Mouse (Mus musculus) forebrain, embryonic 13.5 days (tissue): Measurements from ENCODE around the gene Prkar1a. TPM values are rescaled to one million over a fixed set of nuclear protein-coding genes. Genes with fewer than 3 reads are reported as not detected.

Experiments used
- ATAC-seq: fragments of 200-750 bp; cut with Nextera tagmentation; 2 replicates; pipeline ENCODE4 v1.8.0; 2017
- H3K27ac ChIP-seq: fragments of 300-500 bp; sonication (generic); 2 replicates; pipeline ENCODE4 v1.5.1; 2015; ENCODE audit warnings: inconsistent platforms, mild to moderate bottlenecking, moderate library complexity
- H3K27me3 ChIP-seq: fragments of 300-500 bp; sonication (generic); 2 replicates; pipeline ENCODE4 v1.6.1; 2015; ENCODE audit warnings: mild to moderate bottlenecking, inconsistent platforms
- H3K36me3 ChIP-seq: fragments of 300-500 bp; sonication (generic); 2 replicates; pipeline ENCODE4 v1.6.1; 2015; ENCODE audit warnings: mild to moderate bottlenecking, inconsistent platforms; ENCODE audit not compliant: poor library complexity, severe bottlenecking
- H3K4me1 ChIP-seq: fragments of 300-500 bp; sonication (generic); 2 replicates; pipeline ENCODE4 v1.6.1; 2015; ENCODE audit warnings: inconsistent platforms
- H3K4me2 ChIP-seq: fragments of 300-500 bp; sonication (generic); 2 replicates; pipeline ENCODE4 v1.6.1; 2015; ENCODE audit warnings: inconsistent platforms, mild to moderate bottlenecking, moderate library complexity
- H3K4me3 ChIP-seq: fragments of 300-500 bp; sonication (generic); 2 replicates; pipeline ENCODE4 v1.5.1; 2015; ENCODE audit warnings: mild to moderate bottlenecking, inconsistent platforms
- H3K9ac ChIP-seq: fragments of 300-500 bp; sonication (generic); 2 replicates; pipeline ENCODE4 v1.6.1; 2015; ENCODE audit warnings: mild to moderate bottlenecking, inconsistent platforms
- H3K9me3 ChIP-seq: fragments of 300-500 bp; sonication (generic); replicated peaks from 2 replicates; pipeline ENCODE4 v1.6.1; 2016; ENCODE audit warnings: inconsistent platforms
- WGBS: fragments of 180-500 bp; shearing (Covaris S2); methylation state at CpG from one replicate; pipeline ENCODE4 v1.1.7; 2015; 5-methylcytosine and 5-hydroxymethylcytosine counted together
- polyA plus RNA-seq: library from polyadenylated mRNA; unstranded; fragments of >200 nt; fragmentation: Nextera tagmentation; extraction: Ambion mirVana; gene quantifications from 2 replicates; pipeline ENCODE4 v1.2.1, GENCODE M21; 2015

Prkar1a gene
- polyA plus RNA-seq, 1 experiment from 2014 or later = 403 TPM

- Histone ChIP-seq H3K9ac (no peak overlapping the region), H3K9me3 (no peaks in the 10 kb centered on the region), H3K4me2 (no peak overlapping the region), H3K27ac (no peak overlapping the region), H3K27me3 (no peaks in the 10 kb centered on the region), H3K4me1 (no peaks in the 10 kb centered on the region), H3K36me3 (no peaks in the 10 kb centered on the region), H3K4me3 (no peak overlapping the region)
- ATAC-seq = no peak
- 83% methylated on average over 12 of the region's 12 CpGs for WGBS
These were observed 29.1 kb downstream of the Prkar1a start for GRCm38 (mm10) chr11:109678291-109678690.

DNA sequence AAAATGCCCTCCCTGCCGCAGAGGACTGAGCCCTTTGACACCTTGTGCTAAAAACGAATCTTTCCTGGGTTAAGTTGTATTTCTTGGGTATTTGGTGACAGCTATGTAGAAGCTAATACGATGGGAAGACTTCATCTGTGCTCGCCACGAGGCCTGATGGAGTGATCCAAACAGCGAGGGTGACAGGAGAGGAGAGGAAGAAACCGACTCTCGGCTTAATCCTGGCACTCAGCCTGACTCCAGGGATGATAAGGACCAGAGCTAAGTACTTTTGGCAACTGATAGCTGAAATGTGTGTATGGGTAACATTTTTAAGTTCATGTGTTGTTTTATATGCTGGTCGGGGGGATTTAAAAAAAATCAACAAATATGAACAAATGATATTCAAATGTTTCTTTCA, 31.7 kb downstream of the Prkar1a start:
- H3K9ac ChIP-seq = no peak overlapping the region
- no peak for ATAC-seq
- H3K27ac ChIP-seq = no peak overlapping the region
- no peaks in the 10 kb centered on the region for H3K4me1 ChIP-seq
- H3K9me3 ChIP-seq = no peaks in the 10 kb centered on the region
- no peak overlapping the region for H3K4me2 ChIP-seq
- H3K4me3 ChIP-seq = no peak overlapping the region
- H3K36me3 ChIP-seq = no peaks in the 10 kb centered on the region
- no peaks in the 10 kb centered on the region for H3K27me3 ChIP-seq
- WGBS = 79% methylated on average over 9 of the region's 9 CpGs

GRCm38 (mm10) chr11:109681556-109681955, 32.4 kb downstream of the Prkar1a start:
- Histone ChIP-seq H3K9me3 (no peaks in the 10 kb centered on the region), H3K36me3 (no peaks in the 10 kb centered on the region), H3K4me2 (no peak overlapping the region), H3K27ac (no peak overlapping the region), H3K9ac (no peak overlapping the region), H3K4me3 (no peak overlapping the region), H3K4me1 (no peaks in the 10 kb centered on the region), H3K27me3 (no peaks in the 10 kb centered on the region)
- 88% methylated on average over 3 of the region's 3 CpGs for WGBS
- ATAC-seq = no peak

GRCm38 (mm10) chr11:109682221-109682620, 33.0 kb downstream of the Prkar1a start:
- Histone ChIP-seq H3K36me3 (no peaks in the 10 kb centered on the region), H3K9ac (no peak overlapping the region), H3K27me3 (no peaks in the 10 kb centered on the region), H3K4me1 (no peaks in the 10 kb centered on the region), H3K4me2 (no peak overlapping the region), H3K4me3 (no peak overlapping the region), H3K9me3 (no peaks in the 10 kb centered on the region), H3K27ac (no peak overlapping the region)
- WGBS = 93% methylated on average over 6 of the region's 6 CpGs
- no peak for ATAC-seq

GRCm38 (mm10) chr11:109689539-109689938, 40.3 kb downstream of the Prkar1a start:
- no peak overlapping the region for H3K4me3 ChIP-seq
- WGBS = 89% methylated on average over 4 of the region's 4 CpGs
- no peak for ATAC-seq
- H3K9ac ChIP-seq = no peak overlapping the region
- H3K9me3 ChIP-seq = no peaks in the 10 kb centered on the region
- H3K4me2 ChIP-seq = no peak overlapping the region
- H3K4me1 ChIP-seq = no peaks in the 10 kb centered on the region
- H3K36me3 ChIP-seq = no peaks in the 10 kb centered on the region
- no peak overlapping the region for H3K27ac ChIP-seq
- H3K27me3 ChIP-seq = no peaks in the 10 kb centered on the region

DNA sequence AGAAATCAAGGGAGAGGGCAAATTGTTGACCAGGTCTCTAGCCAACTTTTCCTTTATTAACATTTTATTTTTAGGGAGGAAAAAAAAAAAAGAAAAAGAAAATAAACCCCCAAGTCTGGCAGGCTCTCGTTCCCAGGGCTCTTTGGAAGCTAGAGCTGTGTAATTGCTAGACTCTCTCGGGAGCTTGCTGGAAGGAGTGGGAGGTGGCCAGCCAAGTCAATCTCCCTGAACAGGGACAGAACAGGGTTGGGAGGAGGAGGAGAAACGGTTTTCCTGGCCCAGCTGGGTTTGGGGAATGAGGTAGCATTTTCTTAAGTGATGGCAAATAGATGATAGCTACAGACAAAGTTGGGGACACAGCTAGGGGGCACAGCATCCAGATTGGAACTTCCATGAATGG, 43.5 kb downstream of the Prkar1a start:
- no peak overlapping the region for H3K4me2 ChIP-seq
- 38% methylated on average over 3 of the region's 3 CpGs for WGBS
- no peaks in the 10 kb centered on the region for H3K4me1 ChIP-seq
- ATAC-seq = no peak
- H3K27ac ChIP-seq = no peak overlapping the region
- H3K36me3 ChIP-seq = no peaks in the 10 kb centered on the region
- no peak overlapping the region for H3K9ac ChIP-seq
- H3K27me3 ChIP-seq = no peaks in the 10 kb centered on the region
- no peaks in the 10 kb centered on the region for H3K9me3 ChIP-seq
- H3K4me3 ChIP-seq = no peak overlapping the region

- ATAC-seq = no peak
- Histone ChIP-seq H3K27me3 (no peaks in the 10 kb centered on the region), H3K27ac (no peak overlapping the region), H3K4me2 (no peak overlapping the region), H3K36me3 (no peaks in the 10 kb centered on the region), H3K9ac (no peak overlapping the region), H3K4me3 (no peak overlapping the region), H3K9me3 (no peaks in the 10 kb centered on the region), H3K4me1 (no peaks in the 10 kb centered on the region)
- 91% methylated on average over 4 of the region's 4 CpGs for WGBS
These were observed 47.3 kb downstream of the Prkar1a start for GRCm38 (mm10) chr11:109696519-109696918.

DNA sequence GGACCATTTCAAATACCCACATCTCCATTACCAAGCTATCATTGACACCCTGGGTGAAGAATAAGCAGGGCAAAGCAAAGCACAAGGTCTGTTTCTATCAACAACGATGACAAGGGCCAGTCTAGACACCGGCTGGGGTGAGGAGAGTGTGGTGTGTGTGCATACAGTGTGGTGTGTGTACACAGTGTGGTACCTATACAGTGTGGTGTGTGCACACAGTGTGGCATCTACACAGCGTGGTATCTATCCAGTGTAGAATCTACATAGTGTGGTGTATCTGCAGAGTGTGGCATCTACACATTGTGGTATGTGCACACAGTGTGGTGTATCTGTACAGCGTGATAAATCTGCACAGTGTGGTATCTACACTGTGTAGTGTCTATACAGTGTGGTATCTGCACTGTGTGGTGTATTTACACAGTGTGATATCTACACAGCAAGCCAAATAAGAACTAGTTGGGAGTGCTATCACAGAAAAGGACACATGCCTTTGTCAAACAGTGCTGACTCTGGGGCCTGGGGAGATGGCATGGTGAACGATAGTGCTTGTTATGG, 48.0 kb downstream of the Prkar1a start:
- H3K4me2 ChIP-seq = no peak overlapping the region
- H3K27me3 ChIP-seq = no peaks in the 10 kb centered on the region
- ATAC-seq = no peak
- no peak overlapping the region for H3K4me3 ChIP-seq
- WGBS = 90% methylated on average over 5 of the region's 5 CpGs
- no peaks in the 10 kb centered on the region for H3K4me1 ChIP-seq
- H3K36me3 ChIP-seq = no peaks in the 10 kb centered on the region
- H3K27ac ChIP-seq = no peak overlapping the region
- no peaks in the 10 kb centered on the region for H3K9me3 ChIP-seq
- no peak overlapping the region for H3K9ac ChIP-seq

DNA sequence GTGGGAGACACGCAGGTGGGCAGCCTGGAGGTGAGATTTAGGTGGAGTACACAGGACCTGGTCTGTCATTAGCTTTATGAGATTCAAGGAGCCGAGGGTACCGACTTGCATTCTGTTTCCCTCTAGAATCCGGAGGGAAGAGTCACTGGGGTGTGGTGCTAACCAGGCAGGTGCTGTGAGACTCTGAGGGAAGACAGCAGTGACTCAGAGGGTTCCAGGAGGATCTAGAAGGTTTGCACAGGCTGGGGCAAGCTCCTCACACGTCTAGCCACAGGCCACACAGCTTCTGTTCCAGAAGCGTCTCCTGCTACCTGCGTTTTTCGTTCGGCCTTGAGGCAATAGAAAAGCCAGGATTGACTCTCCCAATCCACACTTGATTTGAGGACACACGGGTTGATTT, 49.5 kb downstream of the Prkar1a start:
- Histone ChIP-seq H3K9ac (no peak overlapping the region), H3K4me2 (no peak overlapping the region), H3K9me3 (no peaks in the 10 kb centered on the region), H3K27me3 (no peaks in the 10 kb centered on the region), H3K27ac (no peak overlapping the region), H3K36me3 (no peaks in the 10 kb centered on the region), H3K4me1 (no peaks in the 10 kb centered on the region), H3K4me3 (no peak overlapping the region)
- ATAC-seq = no peak
- 90% methylated on average over 10 of the region's 10 CpGs for WGBS

DNA sequence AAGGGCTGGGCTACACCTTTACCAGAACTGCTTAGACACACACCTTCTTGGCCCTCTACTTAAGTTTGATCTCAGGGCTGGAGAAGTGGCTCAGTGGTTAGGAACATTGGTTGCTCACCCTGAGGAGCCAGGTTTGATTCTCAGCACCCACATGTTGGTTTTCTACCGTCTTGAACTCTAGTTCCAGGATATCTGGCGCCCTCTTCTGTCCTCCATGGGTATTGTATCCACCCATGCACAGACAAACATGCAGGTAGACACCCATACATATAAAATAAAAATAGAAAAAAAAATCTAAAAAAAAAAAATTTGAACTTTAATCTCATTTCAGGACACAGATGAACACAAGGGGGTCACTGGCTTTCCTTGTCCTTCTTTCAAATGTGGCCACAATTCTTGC, 50.6 kb downstream of the Prkar1a start:
- Histone ChIP-seq H3K36me3 (no peaks in the 10 kb centered on the region), H3K27ac (no peak overlapping the region), H3K27me3 (no peaks in the 10 kb centered on the region), H3K9ac (no peak overlapping the region), H3K4me2 (no peak overlapping the region), H3K9me3 (no peaks in the 10 kb centered on the region), H3K4me1 (peaks cover 4% of the 10 kb centered on the region; the same call in 1 of the 2 replicates), H3K4me3 (no peak overlapping the region)
- WGBS = 60% methylated on average over 2 of the region's 2 CpGs
- no peak for ATAC-seq

DNA sequence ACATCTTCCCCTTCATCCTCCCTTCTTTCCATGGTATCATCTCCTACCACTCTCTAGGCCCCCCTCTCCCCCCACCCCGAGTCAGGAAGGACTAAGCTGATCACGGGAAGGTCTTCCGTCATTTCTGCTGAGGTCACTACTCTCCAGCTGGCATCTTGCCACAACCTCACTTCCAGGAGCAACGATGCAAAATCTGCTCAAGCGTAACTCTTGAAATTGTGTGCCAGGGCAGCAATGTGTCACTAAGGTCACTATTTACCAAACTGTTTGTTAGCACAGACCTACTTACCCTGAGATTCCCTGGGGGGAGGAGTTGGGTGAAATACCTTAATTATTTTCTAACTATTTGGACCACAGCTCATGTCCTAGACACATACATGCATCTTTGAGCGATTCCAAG, 51.6 kb downstream of the Prkar1a start:
- 61% methylated on average over 6 of the region's 6 CpGs for WGBS
- no peaks in the 10 kb centered on the region for H3K27me3 ChIP-seq
- H3K9ac ChIP-seq = no peak overlapping the region
- ATAC-seq = no peak
- no peaks in the 10 kb centered on the region for H3K9me3 ChIP-seq
- H3K4me3 ChIP-seq = no peak overlapping the region
- H3K4me2 ChIP-seq = no peak overlapping the region
- H3K4me1 ChIP-seq = peaks cover 4% of the 10 kb centered on the region; the same call in 1 of the 2 replicates
- H3K36me3 ChIP-seq = no peaks in the 10 kb centered on the region
- H3K27ac ChIP-seq = no peak overlapping the region

GRCm38 (mm10) chr11:109702031-109702815, 53.0 kb downstream of the Prkar1a start:
- Histone ChIP-seq H3K9ac (no peak overlapping the region), H3K9me3 (no peaks in the 10 kb centered on the region), H3K4me3 (no peak overlapping the region), H3K27ac (no peak overlapping the region), H3K4me1 (peaks cover 4% of the 10 kb centered on the region; the same call in 1 of the 2 replicates), H3K4me2 (no peak overlapping the region), H3K36me3 (no peaks in the 10 kb centered on the region), H3K27me3 (no peaks in the 10 kb centered on the region)
- 64% methylated on average over 10 of the region's 10 CpGs for WGBS
- ATAC-seq = no peak

DNA sequence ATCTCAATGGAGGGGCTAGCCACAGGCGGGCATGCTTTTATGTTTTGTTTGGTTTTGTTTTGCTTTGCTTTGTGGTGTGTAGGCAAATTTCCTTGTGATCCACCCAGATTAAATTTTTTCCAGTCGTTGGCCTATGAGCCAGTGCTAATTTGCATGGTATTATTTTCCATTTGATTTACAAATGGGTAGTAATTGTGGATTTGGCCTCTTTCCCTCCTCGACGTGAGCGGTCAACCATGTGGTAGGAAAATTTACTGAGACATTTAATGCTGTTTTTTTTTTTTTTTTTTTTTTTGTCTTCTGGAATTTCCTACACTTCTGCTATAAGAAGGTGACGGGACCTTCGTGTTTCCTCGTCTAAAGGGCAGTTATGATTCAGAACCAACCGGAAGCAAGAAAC, 54.6 kb downstream of the Prkar1a start:
- no peak overlapping the region for H3K4me3 ChIP-seq
- H3K9ac ChIP-seq = no peak overlapping the region
- H3K27me3 ChIP-seq = no peaks in the 10 kb centered on the region
- no peak for ATAC-seq
- peaks cover 4% of the 10 kb centered on the region; the same call in 1 of the 2 replicates for H3K4me1 ChIP-seq
- 66% methylated on average over 9 of the region's 9 CpGs for WGBS
- H3K27ac ChIP-seq = no peak overlapping the region
- H3K9me3 ChIP-seq = no peaks in the 10 kb centered on the region
- H3K36me3 ChIP-seq = no peaks in the 10 kb centered on the region
- H3K4me2 ChIP-seq = no peak overlapping the region
